Mouse (Mus musculus) kidney, embryonic 16.5 days (tissue): ENCODE data around the gene Kifc5b. TPM values are rescaled to one million over a fixed set of nuclear protein-coding genes. Genes with fewer than 3 reads are reported as not detected.

Experiments
- ATAC-seq: fragments of 200-750 bp; cut with Nextera tagmentation; 2 replicates; pipeline ENCODE4 v1.8.0; 2017; ENCODE audit warnings: moderate TSS enrichment; ENCODE audit not compliant: low FRiP score, low TSS enrichment
- H3K27ac ChIP-seq: fragments of 300-500 bp; sonication (generic); 2 replicates; pipeline ENCODE4 v1.5.1; 2014; ENCODE audit warnings: low read length
- H3K27me3 ChIP-seq: fragments of 300-500 bp; sonication (generic); 2 replicates; pipeline ENCODE4 v1.6.1; 2014; ENCODE audit warnings: low read length, control low read depth, mixed read lengths; ENCODE audit not compliant: insufficient read depth
- H3K36me3 ChIP-seq: fragments of 300-500 bp; sonication (generic); 2 replicates; pipeline ENCODE4 v1.6.1; 2014; ENCODE audit warnings: low read length, control low read depth, mixed read lengths; ENCODE audit not compliant: insufficient read depth
- H3K4me1 ChIP-seq: fragments of 300-500 bp; sonication (generic); 2 replicates; pipeline ENCODE4 v1.6.1; 2014; ENCODE audit warnings: low read length, control low read depth, mixed read lengths; ENCODE audit not compliant: insufficient read depth
- H3K4me2 ChIP-seq: fragments of 300-500 bp; sonication (generic); replicated peaks from 2 replicates; pipeline ENCODE4 v1.6.1; 2014; ENCODE audit warnings: low read depth, low read length
- H3K4me3 ChIP-seq: fragments of 300-500 bp; sonication (generic); 2 replicates; pipeline ENCODE4 v1.5.1; 2014; ENCODE audit warnings: mild to moderate bottlenecking, low read length
- H3K9ac ChIP-seq: fragments of 300-500 bp; sonication (generic); replicated peaks from 2 replicates; pipeline ENCODE4 v1.6.1; 2014; ENCODE audit warnings: low read length
- H3K9me3 ChIP-seq: fragments of 300-500 bp; sonication (generic); 2 replicates; pipeline ENCODE4 v1.6.1; 2016; ENCODE audit warnings: low read length, control low read depth
- WGBS: fragments of 180-500 bp; shearing (Covaris S2); extraction: QIAGEN DNeasy Blood & Tissue Kit; methylation state at CpG from one replicate; pipeline ENCODE4 v1.1.7; 2014; 5-methylcytosine and 5-hydroxymethylcytosine counted together
- polyA plus RNA-seq: library from polyadenylated mRNA; unstranded; fragments of >200 nt; fragmentation: Nextera tagmentation; extraction: Ambion mirVana; gene quantifications from 2 replicates; pipeline ENCODE4 v1.2.1, GENCODE M21; 2015

The Kifc5b gene
- polyA plus RNA-seq, result 8.2 and 10.8 TPM in 2 replicates

DNA sequence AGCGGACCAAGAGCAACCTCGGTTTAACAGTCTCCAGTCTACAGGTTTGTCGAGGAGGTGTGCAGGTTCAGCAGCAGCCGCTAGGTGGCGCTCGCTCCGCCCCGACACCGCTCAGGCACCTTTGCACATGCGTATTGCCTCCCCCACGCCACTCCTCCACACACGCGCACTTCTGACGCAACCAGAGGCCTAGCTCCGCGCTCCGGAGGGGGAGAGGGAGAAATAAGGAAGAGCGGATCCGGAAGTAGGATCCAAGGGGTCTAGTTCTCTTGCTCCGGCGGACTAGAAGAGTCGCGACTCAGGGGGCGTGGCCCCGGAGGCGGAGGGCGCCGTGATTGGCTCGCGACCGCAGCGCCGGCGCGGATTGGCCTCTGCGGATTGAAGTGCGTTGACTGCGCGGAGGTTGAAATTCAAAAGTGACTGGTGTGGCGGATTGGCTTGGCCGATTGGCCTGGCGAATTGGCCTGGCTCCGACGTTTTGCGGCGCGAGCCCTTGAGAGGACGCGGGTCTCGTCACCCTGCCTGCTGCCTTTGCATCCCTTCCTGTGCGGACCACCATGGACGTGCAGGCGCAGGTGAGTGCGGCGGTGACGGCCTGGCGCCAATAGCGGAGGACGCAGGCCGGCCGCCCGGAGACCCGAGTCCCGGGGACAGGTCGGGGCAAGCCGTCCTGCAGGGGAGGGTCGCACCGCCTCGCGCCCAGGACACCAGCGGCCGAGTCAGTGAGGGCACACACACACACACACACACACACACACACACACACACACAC lies at the start of gene Kifc5b:
Gene Kifc5b, plus strand, starts transcription at position 381 of the 772 bp plus-strand sequence.
- ATAC-seq, result peak; percentile 99
- no peaks in the 10 kb centered on the region for H3K27me3 ChIP-seq
- H3K36me3 ChIP-seq, result 0 out of 2 replicates have a peak, but pooled peaks cover 7% of the 10 kb centered on the region
- H3K9me3 ChIP-seq, result no peaks in the 10 kb centered on the region
- peaks cover 10% of the 10 kb centered on the region for H3K4me1 ChIP-seq
- peak within 1 kb of the TSS; percentile 62 for H3K4me2 ChIP-seq
- H3K9ac ChIP-seq, result peak within 1 kb of the TSS; percentile 77
- H3K27ac ChIP-seq, result peak within 1 kb of the TSS; percentile 72
- peak within 1 kb of the TSS; percentile 72 for H3K4me3 ChIP-seq
- WGBS, result under 1% methylated on average over 70 of the region's 72 CpGs

DNA sequence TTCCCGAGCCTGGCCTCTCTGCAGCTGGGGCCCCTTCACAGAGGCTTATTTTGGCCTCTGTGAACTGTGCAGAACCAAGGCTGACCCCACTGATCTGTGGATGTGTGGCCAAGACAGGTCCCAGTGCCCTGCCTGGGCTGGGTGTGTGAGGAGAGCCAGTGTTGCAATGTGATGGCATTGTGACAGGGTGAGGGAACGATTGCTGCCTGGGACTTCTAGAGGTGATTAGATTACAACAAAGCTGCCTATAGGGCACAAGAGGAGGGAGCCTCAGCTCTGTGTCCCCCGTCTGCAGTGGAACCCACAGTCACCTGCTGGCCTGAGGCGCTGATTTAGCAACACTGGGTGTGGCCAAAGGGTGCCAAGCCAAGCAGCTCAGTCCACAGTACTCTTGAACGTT lies 48.1 kb upstream of the Kifc5b start:
- H3K9ac ChIP-seq, result no peak overlapping the region
- ATAC-seq, result no peak
- 25% methylated on average over 5 of the region's 5 CpGs for WGBS

DNA sequence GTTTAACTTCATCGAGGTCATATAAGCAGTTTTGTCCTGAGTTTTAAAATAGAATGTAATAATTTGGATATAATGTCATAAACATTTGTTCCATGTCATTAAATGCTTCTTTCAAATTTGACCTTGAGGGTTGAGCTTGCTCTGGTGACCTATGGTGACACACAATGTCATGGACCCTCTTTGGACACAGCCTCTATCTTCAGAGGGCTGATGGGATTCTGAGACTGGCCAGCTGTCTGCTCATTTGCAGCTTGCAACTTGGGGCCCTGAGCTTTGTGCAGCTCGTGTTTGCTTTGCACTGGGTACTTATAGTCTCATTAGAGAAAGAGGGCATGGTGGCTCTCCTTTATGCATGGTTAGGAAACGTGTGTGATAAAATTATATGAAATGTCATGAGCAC lies 44.0 kb upstream of the Kifc5b start:
- Histone ChIP-seq H3K36me3 (no peaks in the 10 kb centered on the region), H3K4me2 (no peak overlapping the region), H3K27me3 (no peaks in the 10 kb centered on the region), H3K4me3 (no peak overlapping the region), H3K4me1 (no peaks in the 10 kb centered on the region), H3K9me3 (no peaks in the 10 kb centered on the region), H3K9ac (no peak overlapping the region), H3K27ac (no peak overlapping the region)
- WGBS, result 61% methylated on average over 3 of the region's 3 CpGs
- no peak for ATAC-seq

More for the DNA sequence above, 48.1 kb upstream of the Kifc5b start:
- Histone ChIP-seq H3K4me3 (no peak overlapping the region), H3K9me3 (no peaks in the 10 kb centered on the region), H3K27ac (no peak overlapping the region), H3K27me3 (no peaks in the 10 kb centered on the region), H3K36me3 (no peaks in the 10 kb centered on the region), H3K4me1 (no peaks in the 10 kb centered on the region), H3K4me2 (no peak overlapping the region)

DNA sequence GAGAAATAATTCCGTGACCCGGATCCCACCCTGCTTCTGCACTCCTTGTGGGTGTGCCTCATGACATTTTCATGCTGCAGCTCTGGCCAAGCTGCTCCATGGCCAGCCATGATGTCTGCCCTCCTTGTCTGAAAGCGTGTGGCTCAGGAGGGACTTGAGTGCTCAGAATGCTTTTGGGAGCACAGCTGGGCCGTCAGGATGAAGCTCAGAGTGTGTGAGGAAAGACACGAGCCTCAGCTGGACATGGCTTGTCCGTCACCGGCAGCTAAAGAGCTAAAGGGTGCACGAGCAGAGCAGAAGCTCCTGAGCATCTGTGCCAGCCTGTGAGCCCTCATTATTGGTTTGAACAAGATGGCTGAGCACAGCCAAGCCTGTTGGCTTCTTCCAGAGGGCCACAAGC lies 43.4 kb upstream of the Kifc5b start:
- H3K9me3 ChIP-seq, result no peaks in the 10 kb centered on the region
- no peak overlapping the region for H3K27ac ChIP-seq

DNA sequence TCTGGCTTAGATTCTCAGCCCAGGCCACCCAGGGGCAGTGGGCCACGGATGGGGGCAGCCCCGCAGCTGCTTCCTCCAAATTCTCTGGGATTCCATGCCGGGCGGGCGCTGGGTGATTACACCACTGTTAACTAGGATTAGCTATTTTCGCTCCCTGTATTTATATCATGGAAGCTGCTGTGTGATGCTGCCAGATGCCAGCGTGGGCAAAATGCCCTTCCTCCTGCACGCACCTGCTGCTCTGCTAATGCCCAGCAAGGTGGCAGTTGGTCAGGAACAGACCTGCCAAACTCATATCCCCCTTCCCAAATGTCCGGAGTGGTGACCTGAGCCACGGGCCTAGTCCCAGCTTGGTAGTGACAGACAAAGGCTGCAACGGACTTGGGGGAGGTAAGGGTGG lies 42.3 kb upstream of the Kifc5b start:
- no peaks in the 10 kb centered on the region for H3K9me3 ChIP-seq
- WGBS, result 77% methylated on average over 11 of the region's 11 CpGs
- no peak for ATAC-seq
- H3K4me2 ChIP-seq, result no peak overlapping the region
- H3K27me3 ChIP-seq, result no peaks in the 10 kb centered on the region
- no peaks in the 10 kb centered on the region for H3K4me1 ChIP-seq
- H3K27ac ChIP-seq, result no peak overlapping the region
- no peaks in the 10 kb centered on the region for H3K36me3 ChIP-seq
- no peak overlapping the region for H3K4me3 ChIP-seq
- H3K9ac ChIP-seq, result no peak overlapping the region

More for the DNA sequence above, 43.4 kb upstream of the Kifc5b start:
- ATAC-seq, result no peak
- H3K27me3 ChIP-seq, result no peaks in the 10 kb centered on the region
- no peak overlapping the region for H3K4me3 ChIP-seq
- 71% methylated on average over 8 of the region's 8 CpGs for WGBS
- H3K4me2 ChIP-seq, result no peak overlapping the region
- no peak overlapping the region for H3K9ac ChIP-seq
- no peaks in the 10 kb centered on the region for H3K4me1 ChIP-seq
- H3K36me3 ChIP-seq, result no peaks in the 10 kb centered on the region

DNA sequence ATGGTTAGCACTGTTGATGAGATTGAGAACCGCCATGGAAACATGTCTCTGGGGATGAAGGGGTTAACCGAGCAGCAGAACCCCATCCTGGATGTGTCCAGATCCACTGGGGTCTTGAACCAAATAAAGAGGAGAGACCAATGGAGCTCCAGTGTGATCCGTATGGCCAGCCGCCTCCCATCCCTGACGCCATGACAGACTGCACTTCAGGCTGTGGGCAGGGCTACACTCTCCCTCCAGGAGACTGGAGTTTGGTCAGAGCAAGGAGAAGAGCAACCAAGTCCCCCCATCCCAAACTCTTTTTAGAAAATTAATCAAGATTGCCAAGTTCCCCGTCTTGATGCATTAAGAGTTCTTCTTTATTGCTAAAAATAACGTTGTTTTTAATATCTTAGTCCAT lies 39.0 kb upstream of the Kifc5b start:
- no peaks in the 10 kb centered on the region for H3K9me3 ChIP-seq
- H3K27me3 ChIP-seq, result no peaks in the 10 kb centered on the region
- H3K36me3 ChIP-seq, result no peaks in the 10 kb centered on the region
- H3K4me3 ChIP-seq, result no peak overlapping the region
- H3K9ac ChIP-seq, result no peak overlapping the region
- no peak for ATAC-seq
- no peak overlapping the region for H3K4me2 ChIP-seq
- H3K4me1 ChIP-seq, result no peaks in the 10 kb centered on the region
- WGBS, result 78% methylated on average over 7 of the region's 7 CpGs
- H3K27ac ChIP-seq, result no peak overlapping the region

DNA sequence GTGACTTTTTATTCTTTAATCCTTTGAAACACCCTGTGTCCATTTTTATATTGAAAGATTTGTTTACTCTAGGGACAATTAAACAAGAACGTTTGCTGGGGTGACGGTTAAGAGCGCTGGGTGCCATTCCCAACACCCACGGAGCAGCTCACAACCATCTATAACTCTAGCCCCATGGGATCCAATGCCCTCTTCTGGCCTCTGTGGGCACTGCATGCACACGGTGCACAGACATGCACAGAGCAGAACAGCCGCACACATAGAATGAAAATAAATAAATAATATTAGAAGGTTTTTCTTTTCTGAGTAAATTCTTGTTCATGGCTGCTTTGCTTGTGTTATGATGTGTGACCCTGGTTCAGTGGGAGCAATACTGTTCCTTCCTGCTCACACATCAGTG lies 37.7 kb upstream of the Kifc5b start:
- no peaks in the 10 kb centered on the region for H3K36me3 ChIP-seq
- 88% methylated on average over 6 of the region's 6 CpGs for WGBS
- no peak overlapping the region for H3K9ac ChIP-seq
- H3K27me3 ChIP-seq, result no peaks in the 10 kb centered on the region
- no peak for ATAC-seq
- H3K9me3 ChIP-seq, result no peaks in the 10 kb centered on the region
- no peak overlapping the region for H3K4me2 ChIP-seq
- H3K4me1 ChIP-seq, result 0 out of 2 replicates have a peak, but pooled peaks cover 1% of the 10 kb centered on the region
- no peak overlapping the region for H3K4me3 ChIP-seq
- H3K27ac ChIP-seq, result no peak overlapping the region

DNA sequence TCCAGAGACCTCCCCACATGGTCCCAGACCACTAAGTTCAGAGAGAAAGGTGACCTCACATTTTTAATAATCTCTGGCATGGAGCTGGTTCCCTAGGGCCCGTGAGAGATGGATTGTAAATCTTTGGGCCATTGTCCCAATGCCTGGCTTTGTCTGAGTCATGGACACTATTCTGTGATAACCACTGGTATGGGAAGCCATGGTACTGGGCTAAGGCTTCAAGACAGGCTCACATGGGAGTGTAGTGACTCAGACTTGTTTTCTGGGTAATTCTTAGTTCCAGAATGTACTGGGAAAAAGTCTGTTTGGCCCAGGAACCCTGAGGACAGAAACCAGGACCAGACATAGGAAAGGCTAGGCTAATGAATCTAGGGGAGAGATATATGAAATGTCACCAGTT lies 34.2 kb upstream of the Kifc5b start:
- H3K27me3 ChIP-seq, result no peaks in the 10 kb centered on the region
- H3K4me2 ChIP-seq, result no peak overlapping the region
- peaks cover 15% of the 10 kb centered on the region for H3K4me1 ChIP-seq
- no peak overlapping the region for H3K27ac ChIP-seq
- H3K9me3 ChIP-seq, result no peaks in the 10 kb centered on the region
- no peaks in the 10 kb centered on the region for H3K36me3 ChIP-seq
- WGBS, result 52% methylated on average over 1 of the region's 1 CpGs
- no peak for ATAC-seq
- H3K9ac ChIP-seq, result no peak overlapping the region
- no peak overlapping the region for H3K4me3 ChIP-seq

DNA sequence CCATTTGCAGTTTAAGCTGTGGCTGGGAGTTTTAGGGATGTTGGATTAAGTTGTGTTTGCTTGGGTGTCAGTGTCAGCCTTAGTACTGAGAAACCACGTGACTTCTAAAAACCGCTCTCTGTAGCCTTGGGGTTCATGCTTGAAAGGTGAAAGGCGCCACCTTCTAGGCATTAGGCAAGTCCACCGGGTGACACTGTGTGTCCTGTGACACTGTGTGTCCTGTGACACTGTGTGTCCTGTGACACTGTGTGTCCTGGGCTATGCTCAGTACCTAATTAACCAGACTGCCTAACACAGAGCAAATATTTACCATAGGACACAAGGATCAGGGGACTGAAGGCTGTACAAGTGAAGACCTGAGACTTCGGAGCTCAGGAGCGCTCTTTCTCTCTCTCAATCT lies 33.3 kb upstream of the Kifc5b start:
- no peaks in the 10 kb centered on the region for H3K36me3 ChIP-seq
- no peak overlapping the region for H3K4me3 ChIP-seq
- no peaks in the 10 kb centered on the region for H3K9me3 ChIP-seq
- no peak overlapping the region for H3K4me2 ChIP-seq
- no peak overlapping the region for H3K27ac ChIP-seq
- peaks cover 15% of the 10 kb centered on the region for H3K4me1 ChIP-seq
- ATAC-seq, result no peak
- H3K9ac ChIP-seq, result no peak overlapping the region
- no peaks in the 10 kb centered on the region for H3K27me3 ChIP-seq
- 74% methylated on average over 6 of the region's 6 CpGs for WGBS
